Mouse (Mus musculus) midbrain, embryonic 14.5 days (tissue): ENCODE measurements around the gene Dot1l. TPM values are rescaled to one million over a fixed set of nuclear protein-coding genes. Genes with fewer than 3 reads are reported as not detected.
A peak's percentile ranks its signal among the peaks of the same experiment; 100 is the strongest.

ENCODE experiments used
- ATAC-seq: fragments of 200-750 bp; cut with Nextera tagmentation; 2 replicates; pipeline ENCODE4 v1.8.0; 2017; ENCODE audit warnings: moderate number of reproducible peaks, moderate library complexity; ENCODE audit not compliant: low FRiP score, low TSS enrichment
- DNase-seq: peaks from one replicate; pipeline ENCODE4 v3.0.0-alpha.2; 2015
- H3K27ac ChIP-seq: fragments of 300-500 bp; sonication (generic); replicated peaks from 2 replicates; pipeline ENCODE4 v1.5.1; 2014; ENCODE audit warnings: mild to moderate bottlenecking, low read depth, low read length, moderate library complexity
- H3K27me3 ChIP-seq: fragments of 300-500 bp; sonication (generic); 2 replicates; pipeline ENCODE4 v1.6.1; 2014; ENCODE audit warnings: low read length, control low read depth, mixed read lengths; ENCODE audit not compliant: control insufficient read depth, insufficient read depth
- H3K36me3 ChIP-seq: fragments of 300-500 bp; sonication (generic); 2 replicates; pipeline ENCODE4 v1.6.1; 2014; ENCODE audit warnings: low read length, control low read depth; ENCODE audit not compliant: control insufficient read depth, insufficient read depth
- H3K4me1 ChIP-seq: fragments of 300-500 bp; sonication (generic); 2 replicates; pipeline ENCODE4 v1.6.1; 2014; ENCODE audit warnings: mild to moderate bottlenecking, antibody characterized with exemption, low read length, control low read depth; ENCODE audit not compliant: control insufficient read depth, insufficient read depth
- H3K4me2 ChIP-seq: fragments of 300-500 bp; sonication (generic); 2 replicates; pipeline ENCODE4 v1.6.1; 2014; ENCODE audit warnings: mild to moderate bottlenecking, low read length, moderate library complexity
- H3K4me3 ChIP-seq: fragments of 300-500 bp; sonication (generic); replicated peaks from 2 replicates; pipeline ENCODE4 v1.5.1; 2014; ENCODE audit warnings: low read depth, low read length
- H3K9ac ChIP-seq: fragments of 300-500 bp; sonication (generic); replicated peaks from 2 replicates; pipeline ENCODE4 v1.6.1; 2014; ENCODE audit warnings: mild to moderate bottlenecking, low read length, moderate library complexity
- H3K9me3 ChIP-seq: fragments of 300-500 bp; sonication (generic); 2 replicates; pipeline ENCODE4 v1.6.1; 2016; ENCODE audit warnings: low read length, control low read depth, mixed read lengths; ENCODE audit not compliant: control insufficient read depth
- WGBS: fragments of 180-500 bp; shearing (Covaris S2); extraction: QIAGEN DNeasy Blood & Tissue Kit; methylation state at CpG from one replicate; pipeline ENCODE4 v1.1.7; 2014; 5-methylcytosine and 5-hydroxymethylcytosine counted together
- polyA plus RNA-seq: library from polyadenylated mRNA; unstranded; fragments of >200 nt; fragmentation: Nextera tagmentation; extraction: Ambion mirVana; gene quantifications from 2 replicates; pipeline ENCODE4 v1.2.1, GENCODE M21; 2014

Gene Dot1l
- polyA plus RNA-seq, 1 experiment from 2014 or later = 27.9 TPM

- no peak for DNase-seq
- H3K36me3 ChIP-seq = peaks cover 41% of the 10 kb centered on the region
- H3K4me1 ChIP-seq = no peaks in the 10 kb centered on the region
- H3K27ac ChIP-seq = no peak overlapping the region
- H3K4me2 ChIP-seq = no peak overlapping the region
- no peak overlapping the region for H3K4me3 ChIP-seq
- no peaks in the 10 kb centered on the region for H3K9me3 ChIP-seq
- no peaks in the 10 kb centered on the region for H3K27me3 ChIP-seq
- no peak for ATAC-seq
- H3K9ac ChIP-seq = no peak overlapping the region
- 97% methylated on average over 2 of the region's 2 CpGs for WGBS
Measured at GRCm38 (mm10) chr10:80763502-80763901, 8.5 kb downstream of the Dot1l start.

DNA sequence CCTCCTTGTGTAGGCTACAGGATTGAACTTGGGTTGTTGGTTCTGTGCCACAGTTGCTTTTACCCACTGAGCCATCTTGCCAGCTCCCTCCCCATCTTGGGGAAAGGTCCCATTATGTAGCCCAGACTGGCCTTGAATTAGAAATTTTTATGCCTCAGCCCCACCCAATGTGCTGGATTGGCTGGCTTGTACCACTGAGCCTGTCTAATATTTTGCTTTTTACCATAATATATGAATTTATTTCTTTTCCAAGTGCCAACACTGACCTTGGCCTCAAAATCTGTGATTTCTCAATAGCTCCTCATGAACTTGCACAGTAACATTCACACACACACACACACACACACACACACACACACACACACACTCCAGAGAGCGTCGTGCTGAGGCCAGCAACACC is 10.7 kb downstream of the Dot1l start:
- no peaks in the 10 kb centered on the region for H3K27me3 ChIP-seq
- ATAC-seq (no peak), DNase-seq (no peak)
- H3K4me3 ChIP-seq = no peak overlapping the region
- no peak overlapping the region for H3K9ac ChIP-seq
- peaks cover 61% of the 10 kb centered on the region for H3K36me3 ChIP-seq
- WGBS = 92% methylated on average over 2 of the region's 2 CpGs
- no peaks in the 10 kb centered on the region for H3K9me3 ChIP-seq
- H3K4me2 ChIP-seq = no peak overlapping the region
- H3K27ac ChIP-seq = no peak overlapping the region
- H3K4me1 ChIP-seq = no peaks in the 10 kb centered on the region

- Histone ChIP-seq H3K4me3 (no peak overlapping the region), H3K9ac (no peak overlapping the region), H3K9me3 (no peaks in the 10 kb centered on the region), H3K4me1 (no peaks in the 10 kb centered on the region), H3K27ac (no peak overlapping the region), H3K36me3 (peaks cover 67% of the 10 kb centered on the region), H3K4me2 (no peak overlapping the region), H3K27me3 (no peaks in the 10 kb centered on the region)
- ATAC-seq (no peak), DNase-seq (no peak)
- WGBS = 90% methylated on average over 10 of the region's 10 CpGs
Measured at GRCm38 (mm10) chr10:80766161-80766815, 11.3 kb downstream of the Dot1l start.

- 92% methylated on average over 6 of the region's 6 CpGs for WGBS
- no peak overlapping the region for H3K4me2 ChIP-seq
- DNase-seq (no peak), ATAC-seq (no peak)
- H3K27me3 ChIP-seq = no peaks in the 10 kb centered on the region
- no peak overlapping the region for H3K27ac ChIP-seq
- no peak overlapping the region for H3K9ac ChIP-seq
- H3K4me1 ChIP-seq = no peaks in the 10 kb centered on the region
- no peaks in the 10 kb centered on the region for H3K9me3 ChIP-seq
- H3K36me3 ChIP-seq = peaks cover 88% of the 10 kb centered on the region
- H3K4me3 ChIP-seq = no peak overlapping the region
Measured at GRCm38 (mm10) chr10:80768365-80768764, 13.4 kb downstream of the Dot1l start.

DNA sequence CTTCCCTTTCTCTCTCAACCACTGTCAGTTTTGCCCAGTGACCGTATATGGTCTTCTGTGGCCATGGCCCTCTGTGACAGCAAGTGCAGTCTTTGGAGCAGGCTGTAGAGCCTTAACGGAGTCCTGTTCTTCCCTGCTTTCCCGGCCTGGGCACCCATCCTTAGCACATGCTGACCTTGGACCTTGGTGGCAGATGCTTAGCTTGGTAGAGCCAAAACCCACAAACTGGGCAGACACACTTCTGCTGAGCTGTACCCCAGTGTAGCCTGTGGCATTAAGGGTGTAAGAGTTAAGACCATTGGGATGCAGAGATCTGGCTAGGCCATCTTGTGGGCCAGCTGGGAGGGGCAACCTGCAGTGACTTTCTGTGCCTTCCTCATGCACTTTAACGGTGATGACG is 18.8 kb downstream of the Dot1l start:
- H3K4me3 ChIP-seq = no peak overlapping the region
- no peak for DNase-seq
- no peaks in the 10 kb centered on the region for H3K4me1 ChIP-seq
- no peak for ATAC-seq
- H3K27ac ChIP-seq = no peak overlapping the region
- H3K36me3 ChIP-seq = peaks cover 99% of the 10 kb centered on the region
- no peak overlapping the region for H3K9ac ChIP-seq
- WGBS = 88% methylated on average over 5 of the region's 5 CpGs
- no peaks in the 10 kb centered on the region for H3K9me3 ChIP-seq
- H3K27me3 ChIP-seq = no peaks in the 10 kb centered on the region
- no peak overlapping the region for H3K4me2 ChIP-seq

DNA sequence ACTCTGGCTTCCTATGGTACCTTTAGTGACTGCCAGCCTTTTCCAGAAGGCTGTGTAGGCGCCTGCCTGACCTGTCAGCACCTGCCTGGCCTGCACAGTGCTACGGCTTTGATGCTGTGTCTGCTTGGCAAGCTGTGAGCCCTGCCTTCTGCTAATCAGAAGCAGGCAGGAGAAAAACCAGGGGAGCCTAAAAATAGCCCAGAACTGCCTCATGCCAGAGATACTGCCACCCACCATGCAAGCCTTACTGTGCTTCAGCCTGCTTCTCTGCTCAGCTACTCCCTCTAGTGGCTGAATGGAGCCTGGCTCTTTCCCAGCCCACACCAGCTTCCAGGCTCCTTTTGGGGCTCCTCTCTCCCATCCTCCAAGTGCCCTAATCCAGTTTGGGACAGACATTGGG is 19.5 kb downstream of the Dot1l start:
- H3K27me3 ChIP-seq = no peaks in the 10 kb centered on the region
- H3K4me2 ChIP-seq = no peak overlapping the region
- no peaks in the 10 kb centered on the region for H3K4me1 ChIP-seq
- DNase-seq (peak; percentile 78), ATAC-seq (peak; percentile 34; the same call in 1 of the 2 replicates)
- WGBS = 75% methylated on average over 2 of the region's 2 CpGs
- H3K9me3 ChIP-seq = no peaks in the 10 kb centered on the region
- no peak overlapping the region for H3K27ac ChIP-seq
- no peak overlapping the region for H3K4me3 ChIP-seq
- H3K36me3 ChIP-seq = peaks cover 100% of the 10 kb centered on the region
- no peak overlapping the region for H3K9ac ChIP-seq

- Histone ChIP-seq H3K27ac (no peak overlapping the region), H3K4me3 (no peak overlapping the region), H3K36me3 (peaks cover 99% of the 10 kb centered on the region), H3K4me2 (no peak overlapping the region), H3K9me3 (no peaks in the 10 kb centered on the region), H3K4me1 (no peaks in the 10 kb centered on the region), H3K9ac (no peak overlapping the region), H3K27me3 (no peaks in the 10 kb centered on the region)
- 92% methylated on average over 4 of the region's 4 CpGs for WGBS
- ATAC-seq (no peak), DNase-seq (no peak)
Measured at GRCm38 (mm10) chr10:80774981-80775380, 20.0 kb downstream of the Dot1l start.

GRCm38 (mm10) chr10:80775731-80776130 is 20.7 kb downstream of the Dot1l start:
- Histone ChIP-seq H3K27me3 (no peaks in the 10 kb centered on the region), H3K4me1 (no peaks in the 10 kb centered on the region), H3K27ac (no peak overlapping the region), H3K9ac (no peak overlapping the region), H3K4me2 (no peak overlapping the region), H3K9me3 (no peaks in the 10 kb centered on the region), H3K36me3 (peaks cover 94% of the 10 kb centered on the region), H3K4me3 (no peak overlapping the region)
- WGBS = 88% methylated on average over 4 of the region's 4 CpGs
- ATAC-seq (no peak), DNase-seq (no peak)

DNA sequence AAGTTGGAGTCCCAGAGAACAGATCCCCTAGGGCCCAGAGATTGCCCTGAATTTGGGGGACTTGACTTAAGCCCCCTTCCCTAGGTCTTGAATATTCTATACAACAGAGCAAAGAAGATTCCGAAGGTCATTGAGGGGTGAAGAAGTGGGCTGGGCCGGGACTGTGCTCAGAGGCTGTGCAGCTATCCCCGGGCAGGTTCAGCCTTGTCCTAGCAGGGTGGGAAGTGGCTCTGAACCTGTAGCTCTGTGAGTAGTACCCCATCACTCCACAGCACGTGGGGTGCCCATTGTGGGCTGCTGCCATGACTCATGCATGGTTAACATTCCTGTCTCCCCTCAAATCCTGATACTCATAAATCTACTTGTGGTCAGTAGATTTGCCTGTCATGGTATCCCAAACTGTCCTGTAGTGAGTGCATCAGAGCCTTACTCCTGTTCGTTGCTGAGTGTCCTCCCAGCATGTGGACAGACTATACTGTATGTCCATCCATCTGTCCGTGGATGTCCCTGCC is 21.4 kb downstream of the Dot1l start:
- ATAC-seq (no peak), DNase-seq (no peak)
- Histone ChIP-seq H3K4me2 (no peak overlapping the region), H3K27me3 (no peaks in the 10 kb centered on the region), H3K27ac (no peak overlapping the region), H3K4me1 (no peaks in the 10 kb centered on the region), H3K9me3 (no peaks in the 10 kb centered on the region), H3K9ac (no peak overlapping the region), H3K4me3 (no peak overlapping the region), H3K36me3 (peaks cover 94% of the 10 kb centered on the region)
- 92% methylated on average over 6 of the region's 6 CpGs for WGBS
